Mouse (Mus musculus): Measurements from ENCODE around the gene Agrp. TPM values are rescaled to one million over a fixed set of nuclear protein-coding genes. Genes with fewer than 3 reads are reported as not detected.

Gene Agrp
- 1.9 and 2.0 TPM in 2 replicates for polyA plus RNA-seq (2015; fragmentation: Nextera tagmentation; extraction: Ambion mirVana)

DNA sequence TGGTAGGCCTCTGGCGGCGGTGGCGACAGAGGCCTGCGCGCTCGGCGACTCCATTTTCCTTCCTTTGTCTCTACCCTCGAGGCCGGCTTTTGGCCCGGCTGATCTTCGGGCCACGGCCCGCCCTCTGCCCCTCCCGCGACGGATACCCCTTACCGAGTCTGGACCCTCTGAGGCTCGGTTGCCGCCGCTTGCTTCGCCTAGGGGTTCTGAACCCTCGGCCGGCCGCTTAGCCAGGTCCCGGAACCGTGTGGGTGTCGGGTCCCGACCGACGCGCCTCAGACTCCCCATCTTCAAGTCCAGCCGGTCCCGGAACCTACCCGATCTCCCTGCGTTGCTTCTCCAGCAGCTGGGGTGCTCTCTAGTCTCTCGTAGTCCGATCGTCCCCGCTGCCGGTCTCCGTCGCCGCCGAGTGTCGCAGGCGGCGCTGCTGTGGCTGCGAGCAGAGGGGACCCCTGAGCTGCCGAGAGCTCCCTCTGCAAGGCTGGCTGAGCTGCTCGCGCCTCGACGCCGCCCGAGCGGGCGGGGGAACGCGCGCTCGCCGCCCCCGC lies at the start of gene Agrp:
Agrp (minus strand) TSS at position 431 of the 548 bp plus-strand sequence.
- WGBS = under 1% methylated on average over 60 of the region's 63 CpGs
- 0 out of 2 replicates have a peak, but pooled peaks have one; percentile 14 for ATAC-seq (ENCODE audit: low FRiP score, low read depth)

DNA sequence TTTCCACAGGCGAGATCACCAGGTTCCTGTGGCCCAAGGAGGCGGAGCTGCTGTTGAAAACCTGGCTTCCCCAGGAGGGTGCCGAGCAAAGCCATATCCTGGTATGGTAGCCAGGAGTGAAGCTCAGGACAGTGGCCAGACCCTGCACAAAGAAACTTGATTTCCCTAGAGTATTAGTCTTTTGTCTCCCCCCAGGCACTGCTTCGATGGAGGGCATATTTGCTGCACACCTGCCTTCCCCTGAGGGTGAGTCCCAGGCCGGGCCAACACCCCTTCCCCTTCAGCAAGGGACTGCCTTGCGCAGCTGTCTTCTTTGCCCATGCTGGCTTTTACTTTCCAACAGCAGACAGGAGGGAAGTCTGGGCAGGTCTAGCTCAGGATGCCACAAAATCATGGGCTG lies 49.4 kb upstream of the Agrp start:
- peaks cover 13% of the 10 kb centered on the region for H3K4me1 ChIP-seq
- no peaks in the 10 kb centered on the region for H3K9me3 ChIP-seq
- ATAC-seq (ENCODE audit: low FRiP score, low read depth) = no peak
- 0 out of 2 replicates have a peak, but pooled peaks cover 7% of the 10 kb centered on the region for H3K27me3 ChIP-seq
- no peak overlapping the region for H3K9ac ChIP-seq
- H3K4me2 ChIP-seq (replicated peaks) = peak overlapping the region; percentile 55; the same call in 1 of the 2 replicates
- no peak overlapping the region for H3K27ac ChIP-seq
- 64% methylated on average over 6 of the region's 6 CpGs for WGBS
- H3K36me3 ChIP-seq = peaks cover 30% of the 10 kb centered on the region
- H3K4me3 ChIP-seq = no peak overlapping the region

More for the DNA sequence above, at the start of gene Agrp:
- peaks cover 28% of the 10 kb centered on the region for H3K4me1 ChIP-seq
- peak within 1 kb of the TSS; percentile 100 for H3K27ac ChIP-seq
- H3K36me3 ChIP-seq = no peaks in the 10 kb centered on the region
- H3K4me2 ChIP-seq (replicated peaks) = peak within 1 kb of the TSS; percentile 86
- H3K9ac ChIP-seq = peak within 1 kb of the TSS; percentile 99
- H3K4me3 ChIP-seq = peak within 1 kb of the TSS; percentile 89
- H3K27me3 ChIP-seq = no peaks in the 10 kb centered on the region
- H3K9me3 ChIP-seq = no peaks in the 10 kb centered on the region

DNA sequence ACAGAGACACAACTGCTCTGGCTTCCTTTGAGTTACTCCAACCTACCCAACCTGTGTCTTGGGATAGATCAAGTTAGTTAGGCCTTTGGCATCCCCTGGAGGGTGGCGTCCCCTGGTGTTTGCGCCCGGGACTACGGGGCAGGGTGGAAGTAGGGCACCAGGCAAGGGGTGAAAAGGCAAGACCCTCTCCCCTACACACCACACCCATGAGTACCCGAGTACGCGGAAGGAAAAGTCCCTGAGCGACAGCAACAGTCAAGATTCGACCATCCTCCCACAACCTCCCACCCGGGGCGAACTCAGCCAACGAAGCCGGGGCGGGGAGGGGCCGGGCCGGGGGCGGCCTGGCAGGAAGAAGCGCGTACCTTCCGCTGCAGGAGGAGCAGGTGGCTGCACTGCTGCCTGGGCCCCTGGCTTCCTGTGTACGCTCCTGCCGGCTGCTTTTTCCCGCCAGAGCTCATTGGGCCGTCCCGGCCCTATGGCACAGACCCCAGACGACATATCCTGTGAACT lies 48.7 kb upstream of the Agrp start, which contains the start of gene Carmil2:
Carmil2 (plus strand) TSS at position 479 of the 513 bp plus-strand sequence.
- Histone ChIP-seq H3K9me3 (no peaks in the 10 kb centered on the region), H3K4me2 (replicated peaks) (peak within 1 kb of the TSS; percentile 55), H3K27ac (no peak within 1 kb of the TSS), H3K4me1 (peaks cover 13% of the 10 kb centered on the region), H3K9ac (peak within 1 kb of the TSS; percentile 54), H3K36me3 (peaks cover 37% of the 10 kb centered on the region), H3K27me3 (0 out of 2 replicates have a peak, but pooled peaks cover 7% of the 10 kb centered on the region), H3K4me3 (peak within 1 kb of the TSS; percentile 22)
- WGBS = 6% methylated on average over 24 of the region's 26 CpGs
- peak; percentile 26; the same call in 1 of the 2 replicates for ATAC-seq (ENCODE audit: low FRiP score, low read depth)

DNA sequence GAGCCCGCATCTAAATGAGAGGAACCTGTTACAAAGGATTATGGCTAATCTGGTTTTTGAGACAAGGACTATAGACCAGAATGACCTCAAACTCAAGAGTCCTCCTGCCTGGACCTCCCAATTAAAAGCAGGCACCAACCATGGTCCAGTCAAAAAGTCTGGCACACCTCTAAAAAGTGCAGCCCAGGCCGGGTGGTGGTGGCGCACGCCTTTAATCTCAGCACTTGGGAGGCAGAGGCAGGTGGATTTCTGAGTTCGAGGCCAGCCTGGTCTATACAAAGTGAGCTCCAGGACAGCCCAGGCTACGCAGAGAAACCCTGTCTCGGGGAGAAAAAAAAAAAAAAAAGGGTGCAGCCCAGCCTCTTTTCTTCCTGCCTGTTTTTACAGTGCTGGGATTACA lies 48.1 kb upstream of the Agrp start:
- Histone ChIP-seq H3K27me3 (0 out of 2 replicates have a peak, but pooled peaks cover 7% of the 10 kb centered on the region), H3K9ac (no peak overlapping the region), H3K9me3 (no peaks in the 10 kb centered on the region), H3K27ac (no peak overlapping the region), H3K4me3 (no peak overlapping the region), H3K4me1 (peaks cover 13% of the 10 kb centered on the region), H3K36me3 (peaks cover 43% of the 10 kb centered on the region), H3K4me2 (replicated peaks) (no peak overlapping the region; the same call in 1 of the 2 replicates)
- WGBS = 64% methylated on average over 7 of the region's 7 CpGs
- no peak for ATAC-seq (ENCODE audit: low FRiP score, low read depth)

DNA sequence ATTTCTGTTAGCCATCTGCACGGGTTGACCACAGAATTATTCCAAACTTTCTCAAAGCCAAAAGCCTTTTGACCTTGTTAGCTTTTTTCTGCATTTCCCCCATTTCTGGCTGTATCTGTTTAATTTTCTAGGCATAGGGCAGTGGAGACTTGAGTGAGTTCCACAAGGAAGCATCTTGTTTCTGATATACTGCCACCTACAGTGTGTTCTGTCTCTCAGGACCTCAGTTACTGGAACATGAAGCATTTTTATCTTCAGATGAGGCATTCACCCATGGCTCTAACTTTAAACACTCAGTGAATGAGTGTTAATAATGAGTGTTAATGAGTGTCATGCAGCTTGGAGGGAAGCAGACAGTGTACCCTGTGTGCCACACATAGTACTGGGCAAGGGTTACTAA lies 40.7 kb upstream of the Agrp start:
- H3K4me1 ChIP-seq = no peaks in the 10 kb centered on the region
- no peak overlapping the region for H3K27ac ChIP-seq
- no peaks in the 10 kb centered on the region for H3K9me3 ChIP-seq
- WGBS = 94% methylated on average over 1 of the region's 1 CpGs
- ATAC-seq (ENCODE audit: low FRiP score, low read depth) = no peak
- H3K9ac ChIP-seq = no peak overlapping the region
- H3K4me3 ChIP-seq = no peak overlapping the region
- H3K27me3 ChIP-seq = no peaks in the 10 kb centered on the region
- H3K36me3 ChIP-seq = peaks cover 98% of the 10 kb centered on the region
- no peak overlapping the region for H3K4me2 ChIP-seq (replicated peaks)

DNA sequence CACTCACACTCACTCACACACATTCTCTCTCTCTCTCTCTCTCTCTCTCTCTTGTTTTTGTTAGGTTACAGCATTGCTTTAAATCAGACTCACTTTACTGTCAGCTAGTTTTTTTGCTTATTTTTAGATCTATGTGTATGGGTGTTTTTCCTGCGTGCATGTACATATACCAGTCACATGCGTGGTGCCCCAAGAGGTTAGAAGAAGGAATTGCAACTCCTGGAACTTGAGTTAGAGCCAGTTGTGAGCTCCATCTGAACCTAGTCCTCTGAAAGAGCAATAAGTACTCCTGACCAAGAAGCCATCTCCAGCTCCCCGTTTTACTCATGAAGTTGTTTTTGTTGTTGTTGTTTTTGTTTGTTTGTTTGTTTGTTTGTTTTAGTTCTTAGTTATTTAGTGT lies 24.0 kb upstream of the Agrp start:
- 83% methylated on average over 3 of the region's 3 CpGs for WGBS
- Histone ChIP-seq H3K9me3 (no peaks in the 10 kb centered on the region), H3K27ac (no peak overlapping the region), H3K4me2 (replicated peaks) (no peak overlapping the region), H3K4me1 (no peaks in the 10 kb centered on the region), H3K9ac (no peak overlapping the region), H3K4me3 (no peak overlapping the region), H3K27me3 (no peaks in the 10 kb centered on the region), H3K36me3 (peaks cover 39% of the 10 kb centered on the region)
- ATAC-seq (ENCODE audit: low FRiP score, low read depth) = no peak

DNA sequence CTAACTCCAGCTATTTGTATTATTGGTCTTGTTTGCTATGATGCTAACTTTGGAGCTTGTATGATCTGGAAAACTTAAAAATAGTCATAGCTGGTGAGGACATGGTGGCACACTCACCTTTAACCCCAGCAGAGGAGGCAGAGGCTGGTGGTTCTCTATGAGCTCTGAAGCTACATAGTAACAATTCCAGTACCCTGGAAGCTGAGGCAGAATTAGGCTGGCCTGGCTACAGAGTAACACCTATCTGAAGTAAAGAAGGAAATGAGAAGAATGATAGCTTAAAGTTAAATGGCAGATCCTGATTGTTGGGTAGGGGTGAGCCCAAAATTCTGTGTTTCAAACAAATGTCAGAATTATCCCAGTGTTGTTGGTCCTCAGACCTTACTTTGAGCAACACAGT lies 20.4 kb upstream of the Agrp start:
- no peak for ATAC-seq (ENCODE audit: low FRiP score, low read depth)
- H3K27me3 ChIP-seq = no peaks in the 10 kb centered on the region
- no peak overlapping the region for H3K4me3 ChIP-seq
- no peaks in the 10 kb centered on the region for H3K9me3 ChIP-seq
- H3K9ac ChIP-seq = no peak overlapping the region
- no peaks in the 10 kb centered on the region for H3K4me1 ChIP-seq
- peaks cover 38% of the 10 kb centered on the region for H3K36me3 ChIP-seq
- no peak overlapping the region for H3K4me2 ChIP-seq (replicated peaks)
- H3K27ac ChIP-seq = no peak overlapping the region

DNA sequence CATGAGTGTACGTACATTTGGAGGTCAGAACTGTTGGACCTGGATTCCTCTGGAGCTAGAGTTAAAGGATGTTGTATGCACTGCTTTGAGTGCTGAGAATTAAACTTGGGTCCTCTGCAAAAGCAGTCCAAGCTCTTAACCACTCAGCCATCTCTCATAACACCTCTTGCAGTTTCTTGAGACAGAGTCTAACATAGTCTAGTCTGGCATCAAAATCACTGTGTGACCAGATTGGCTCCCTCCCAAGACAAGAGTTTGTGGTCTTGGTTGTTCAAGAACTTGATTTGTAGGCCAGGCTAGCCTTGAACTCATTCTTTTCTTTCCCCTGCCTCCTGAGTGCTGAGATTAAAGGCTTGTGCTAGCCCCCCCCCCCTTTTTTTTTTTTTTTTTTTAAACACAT lies 11.7 kb upstream of the Agrp start:
- 100% methylated on average over 1 of the region's 1 CpGs for WGBS
- Histone ChIP-seq H3K4me1 (no peaks in the 10 kb centered on the region), H3K27me3 (no peaks in the 10 kb centered on the region), H3K9ac (no peak overlapping the region), H3K36me3 (peaks cover 72% of the 10 kb centered on the region), H3K4me2 (replicated peaks) (no peak overlapping the region), H3K9me3 (no peaks in the 10 kb centered on the region), H3K4me3 (no peak overlapping the region), H3K27ac (no peak overlapping the region)
- no peak for ATAC-seq (ENCODE audit: low FRiP score, low read depth)

DNA sequence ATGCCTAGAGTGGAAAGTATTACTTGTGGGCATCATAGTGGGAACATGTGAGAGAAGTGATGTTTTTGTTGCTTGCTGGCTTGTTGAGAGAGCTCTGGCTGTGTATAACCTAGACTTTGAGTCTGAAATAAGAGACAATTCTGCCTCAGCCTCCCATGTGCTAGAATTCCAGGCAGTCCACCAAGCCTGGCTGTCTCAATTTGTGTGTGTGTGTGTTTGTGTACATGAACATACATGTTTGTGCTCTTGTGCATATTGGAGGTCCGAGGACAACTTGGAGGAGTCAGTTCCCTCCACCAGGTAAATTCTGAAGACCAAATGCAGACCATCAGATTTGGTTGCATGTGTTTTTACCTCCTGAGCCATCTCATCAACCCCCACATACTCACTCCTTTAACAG lies 8.0 kb upstream of the Agrp start:
- Histone ChIP-seq H3K4me1 (0 out of 2 replicates have a peak, but pooled peaks cover under 1% of the 10 kb centered on the region), H3K4me3 (no peak overlapping the region), H3K4me2 (replicated peaks) (no peak overlapping the region), H3K27ac (no peak overlapping the region), H3K36me3 (peaks cover 49% of the 10 kb centered on the region), H3K27me3 (no peaks in the 10 kb centered on the region), H3K9ac (no peak overlapping the region), H3K9me3 (no peaks in the 10 kb centered on the region)
- WGBS = 97% methylated on average over 1 of the region's 1 CpGs
- ATAC-seq (ENCODE audit: low FRiP score, low read depth) = no peak

DNA sequence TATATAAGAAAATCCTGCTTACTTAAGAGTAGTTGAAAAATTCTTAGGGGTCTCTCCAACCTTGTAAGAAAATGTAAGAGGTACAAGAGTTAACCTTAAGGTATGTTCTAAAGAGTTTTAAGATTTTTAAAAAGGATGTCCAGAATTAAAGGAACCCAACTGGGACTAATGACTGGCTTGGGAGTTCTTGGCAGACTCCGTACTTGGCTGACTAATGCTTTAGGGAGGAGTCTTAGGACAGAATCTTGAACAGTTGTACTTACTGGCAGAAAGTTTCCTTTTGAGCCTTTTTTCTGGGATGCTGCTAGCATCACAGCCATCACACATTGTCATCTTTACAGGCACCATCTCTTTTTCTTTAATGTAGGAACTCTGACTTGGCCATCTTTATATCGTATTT lies 3.3 kb upstream of the Agrp start:
- no peaks in the 10 kb centered on the region for H3K27me3 ChIP-seq
- H3K4me1 ChIP-seq = peaks cover 21% of the 10 kb centered on the region
- no peaks in the 10 kb centered on the region for H3K9me3 ChIP-seq
- H3K27ac ChIP-seq = no peak overlapping the region
- 68% methylated on average over 2 of the region's 2 CpGs for WGBS
- no peak overlapping the region for H3K4me2 ChIP-seq (replicated peaks)
- no peak for ATAC-seq (ENCODE audit: low FRiP score, low read depth)
- H3K4me3 ChIP-seq = no peak overlapping the region
- H3K36me3 ChIP-seq = peaks cover 19% of the 10 kb centered on the region
- no peak overlapping the region for H3K9ac ChIP-seq

DNA sequence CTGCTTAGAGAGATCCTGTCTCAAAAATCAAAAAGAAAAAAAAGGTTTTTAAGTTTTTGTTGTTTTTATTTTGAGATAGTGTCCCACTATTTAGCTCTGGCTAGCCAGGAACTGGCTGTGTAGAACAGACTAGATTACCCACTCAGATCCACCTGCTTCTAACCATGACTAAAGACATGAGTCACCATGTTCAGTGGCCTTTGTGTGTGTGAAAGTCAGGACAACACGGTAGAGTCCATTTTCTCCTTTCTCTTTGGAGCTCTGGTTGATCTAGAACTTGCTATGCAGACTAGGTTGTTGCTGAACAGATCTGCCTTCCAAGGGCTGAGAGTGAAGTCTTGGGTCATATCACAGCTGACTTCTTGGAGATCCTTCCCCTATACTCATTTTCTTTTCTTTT lies 2.6 kb upstream of the Agrp start:
- 81% methylated on average over 1 of the region's 1 CpGs for WGBS
- Histone ChIP-seq H3K9ac (no peak overlapping the region), H3K36me3 (peaks cover 12% of the 10 kb centered on the region), H3K4me2 (replicated peaks) (no peak overlapping the region), H3K4me1 (peaks cover 28% of the 10 kb centered on the region), H3K4me3 (no peak overlapping the region), H3K27ac (no peak overlapping the region), H3K9me3 (no peaks in the 10 kb centered on the region), H3K27me3 (no peaks in the 10 kb centered on the region)
- ATAC-seq (ENCODE audit: low FRiP score, low read depth) = no peak

DNA sequence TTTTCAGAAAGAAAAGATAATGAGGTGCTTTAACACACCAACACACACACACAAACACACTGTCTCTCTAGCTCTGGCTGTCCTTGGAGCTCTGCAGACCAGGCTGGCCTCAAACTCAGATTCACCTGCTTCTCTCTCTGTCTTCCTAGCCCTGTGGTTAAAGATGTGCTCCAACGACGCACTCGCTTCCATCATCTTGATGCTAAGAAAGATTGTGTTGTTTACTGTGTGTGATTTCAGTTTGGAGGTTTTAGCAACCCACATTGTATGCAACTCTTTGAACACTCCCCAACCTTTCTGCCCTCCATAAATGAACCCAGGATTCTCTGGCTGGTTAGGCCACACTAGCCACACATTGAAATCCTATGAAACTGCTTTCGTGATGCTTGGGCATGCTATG lies 1.3 kb upstream of the Agrp start:
- 86% methylated on average over 4 of the region's 4 CpGs for WGBS
- Histone ChIP-seq H3K4me1 (peaks cover 28% of the 10 kb centered on the region), H3K9me3 (no peaks in the 10 kb centered on the region), H3K4me2 (replicated peaks) (peak overlapping the region; percentile 86), H3K9ac (peak overlapping the region; percentile 99), H3K36me3 (peaks cover 2% of the 10 kb centered on the region), H3K27me3 (no peaks in the 10 kb centered on the region), H3K4me3 (peak overlapping the region; percentile 89), H3K27ac (peak overlapping the region; percentile 52; the same call in 1 of the 2 replicates)
- no peak for ATAC-seq (ENCODE audit: low FRiP score, low read depth)

Data from limb, embryonic 13.5 days (tissue).